Mouse (Mus musculus): ENCODE data around the gene Zswim3. TPM values are rescaled to one million over a fixed set of nuclear protein-coding genes. Genes with fewer than 3 reads are reported as not detected.
A peak's percentile ranks its signal among the peaks of the same experiment; 100 is the strongest.

The Zswim3 gene
- polyA plus RNA-seq (2014; fragmentation: Nextera tagmentation; extraction: Ambion mirVana) = 16.4 and 17.0 TPM in 2 replicates

DNA sequence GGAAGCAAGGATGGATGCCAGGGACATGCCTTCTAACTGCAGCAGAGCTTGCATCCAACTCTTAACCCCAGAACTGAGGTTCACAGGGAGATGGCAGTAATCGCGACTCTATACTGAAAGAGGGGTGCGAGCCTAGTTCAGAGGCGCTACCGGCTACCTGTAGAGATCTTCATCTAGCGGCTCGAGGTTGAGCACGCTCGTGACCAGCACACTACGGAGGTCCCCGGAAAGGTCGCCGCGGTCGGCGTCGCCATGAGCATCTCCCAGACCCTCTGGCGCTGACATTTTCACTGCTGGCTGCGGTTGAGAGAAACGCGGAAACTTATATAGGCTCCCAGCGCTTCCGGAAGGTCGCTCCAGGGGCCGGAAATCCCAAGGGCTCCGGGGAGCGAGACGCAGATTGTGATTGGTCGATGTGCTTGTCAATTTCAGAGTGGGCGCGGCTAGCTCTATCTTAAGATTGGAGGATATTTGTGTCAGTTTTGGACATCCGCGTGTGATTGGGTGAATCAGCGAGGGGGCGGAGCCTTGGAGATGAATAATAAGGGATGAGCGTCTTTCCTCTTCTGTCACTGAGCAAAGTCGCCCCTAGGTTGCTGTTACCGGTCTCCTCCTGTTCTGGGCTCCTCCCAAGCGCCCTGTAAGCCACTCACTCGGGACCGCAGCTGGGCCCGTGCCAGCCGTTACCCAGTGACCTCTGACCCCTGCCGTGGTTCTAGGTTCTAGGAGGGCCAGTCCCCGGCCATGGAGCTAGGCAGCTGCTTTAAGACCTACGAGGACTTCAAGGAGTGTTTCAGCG is at the start of gene Zswim3, which contains the start of gene Acot8:
Gene Zswim3 (plus strand): TSS at position 566 of the 799 bp plus-strand sequence.
Gene Acot8 (minus strand): TSS at position 350 of the 799 bp plus-strand sequence.
- Histone ChIP-seq H3K36me3 (replicated peaks; ENCODE audit: control insufficient read depth, insufficient read depth) (peaks cover 31% of the 10 kb centered on the region), H3K27ac (peak within 1 kb of the TSS; percentile 85), H3K9ac (peak within 1 kb of the TSS; percentile 75), H3K4me1 (replicated peaks; ENCODE audit: control insufficient read depth, insufficient read depth, low read length) (peaks cover 21% of the 10 kb centered on the region; the same call in 1 of the 2 replicates), H3K27me3 (ENCODE audit: control insufficient read depth, insufficient read depth, low read length) (no peaks in the 10 kb centered on the region), H3K4me3 (replicated peaks; ENCODE audit: low read length) (peak within 1 kb of the TSS; percentile 67), H3K9me3 (ENCODE audit: control insufficient read depth, low read length) (no peaks in the 10 kb centered on the region), H3K4me2 (replicated peaks) (peak within 1 kb of the TSS; percentile 64)
- DNase-seq (ENCODE audit: low spot score) (peak; percentile 99), ATAC-seq (ENCODE audit: low FRiP score) (peak; percentile 97)
- 0% methylated on average over 47 of the region's 47 CpGs for WGBS

DNA sequence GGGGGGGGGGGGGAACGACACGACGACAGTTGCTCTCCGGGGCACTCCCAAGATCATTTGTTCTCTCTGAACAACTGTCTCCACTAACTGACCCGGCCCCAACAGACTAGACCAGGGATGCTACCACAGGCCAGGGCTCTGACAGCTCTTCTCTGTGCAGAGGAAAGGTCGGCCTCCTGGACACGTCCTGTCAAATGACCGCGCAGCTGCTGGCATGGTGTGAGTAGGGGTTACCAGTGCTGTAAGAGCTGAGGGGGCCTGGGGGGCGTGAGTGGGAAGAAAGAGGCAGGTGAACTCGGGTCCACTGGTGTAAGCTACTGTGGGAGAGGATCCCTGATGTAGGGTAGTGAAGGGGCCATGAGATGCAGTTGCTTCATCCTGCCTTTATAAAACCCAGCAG is 47.1 kb upstream of the Zswim3 start:
- H3K4me1 ChIP-seq (replicated peaks; ENCODE audit: control insufficient read depth, insufficient read depth, low read length) = no peaks in the 10 kb centered on the region
- H3K4me2 ChIP-seq (replicated peaks) = no peak overlapping the region
- no peaks in the 10 kb centered on the region for H3K9me3 ChIP-seq (ENCODE audit: control insufficient read depth, low read length)
- H3K36me3 ChIP-seq (replicated peaks; ENCODE audit: control insufficient read depth, insufficient read depth) = peaks cover 98% of the 10 kb centered on the region
- H3K9ac ChIP-seq = no peak overlapping the region
- no peak overlapping the region for H3K4me3 ChIP-seq (replicated peaks; ENCODE audit: low read length)
- no peak overlapping the region for H3K27ac ChIP-seq
- no peak for ATAC-seq (ENCODE audit: low FRiP score)
- 92% methylated on average over 11 of the region's 11 CpGs for WGBS
- H3K27me3 ChIP-seq (ENCODE audit: control insufficient read depth, insufficient read depth, low read length) = no peaks in the 10 kb centered on the region
- no peak for DNase-seq (ENCODE audit: low spot score)

DNA sequence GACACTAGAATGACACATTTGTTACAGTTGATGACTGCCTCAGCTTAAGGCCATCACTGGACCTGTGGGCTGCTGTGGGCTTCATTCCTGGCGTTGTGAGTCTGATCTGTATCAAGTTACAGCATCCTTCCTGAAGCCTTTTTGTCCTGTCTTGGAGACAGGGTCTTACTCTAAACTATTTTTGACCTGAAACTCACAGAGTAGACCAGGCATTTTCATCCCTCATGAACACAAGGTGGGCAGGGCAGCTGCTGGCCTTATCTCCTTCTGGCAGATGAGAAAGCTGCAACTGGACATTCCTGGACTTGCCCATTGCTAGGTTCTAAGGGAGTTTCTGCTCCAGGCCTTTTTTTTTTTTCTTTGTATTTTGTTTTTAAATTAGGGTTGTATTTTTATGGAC is 46.2 kb upstream of the Zswim3 start:
- no peak overlapping the region for H3K4me3 ChIP-seq (replicated peaks; ENCODE audit: low read length)
- ATAC-seq (ENCODE audit: low FRiP score) = no peak
- H3K27me3 ChIP-seq (ENCODE audit: control insufficient read depth, insufficient read depth, low read length) = no peaks in the 10 kb centered on the region
- no peak overlapping the region for H3K4me2 ChIP-seq (replicated peaks)
- H3K9me3 ChIP-seq (ENCODE audit: control insufficient read depth, low read length) = no peaks in the 10 kb centered on the region
- H3K4me1 ChIP-seq (replicated peaks; ENCODE audit: control insufficient read depth, insufficient read depth, low read length) = no peaks in the 10 kb centered on the region
- WGBS = 96% methylated on average over 1 of the region's 1 CpGs
- peaks cover 98% of the 10 kb centered on the region for H3K36me3 ChIP-seq (replicated peaks; ENCODE audit: control insufficient read depth, insufficient read depth)
- H3K9ac ChIP-seq = no peak overlapping the region
- no peak overlapping the region for H3K27ac ChIP-seq
- no peak for DNase-seq (ENCODE audit: low spot score)

DNA sequence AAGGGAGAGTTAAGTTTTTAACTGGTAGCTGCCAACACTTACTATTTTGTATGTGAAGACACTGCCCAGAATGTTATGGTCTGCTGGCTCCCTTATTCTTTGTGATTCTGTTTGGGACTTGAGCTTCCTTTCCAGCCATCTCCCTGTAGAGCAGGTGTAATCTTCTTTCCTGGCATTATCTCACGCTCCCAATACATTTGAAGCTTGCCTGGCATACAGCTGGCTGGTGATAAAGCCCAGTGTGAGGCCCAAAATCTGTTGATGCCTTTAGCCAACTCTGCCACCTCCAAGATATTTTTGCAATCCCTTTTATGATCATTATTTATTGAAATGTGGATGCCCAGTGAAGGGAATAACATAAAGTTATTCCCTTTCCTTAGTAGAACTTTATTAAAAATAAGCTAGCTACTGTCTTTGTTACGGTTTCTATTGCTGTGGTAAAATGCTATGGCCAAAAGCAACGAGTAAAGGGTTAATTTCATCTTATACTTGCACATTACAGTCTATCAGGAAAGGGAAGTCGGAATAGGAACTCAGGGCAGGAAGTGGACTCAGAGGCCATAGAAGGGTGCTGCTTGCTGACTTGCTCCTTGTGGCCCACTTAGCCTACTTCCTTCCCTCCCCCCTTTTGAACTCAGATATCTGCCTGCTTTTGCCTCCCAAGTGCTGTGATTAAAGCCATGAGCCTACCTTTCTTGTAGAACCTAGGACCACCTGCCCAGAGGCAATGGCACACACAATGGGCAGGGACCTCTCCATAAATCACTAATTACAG is 44.7 kb upstream of the Zswim3 start:
- Histone ChIP-seq H3K9me3 (ENCODE audit: control insufficient read depth, low read length) (no peaks in the 10 kb centered on the region), H3K4me3 (replicated peaks; ENCODE audit: low read length) (no peak overlapping the region), H3K4me2 (replicated peaks) (no peak overlapping the region), H3K27ac (no peak overlapping the region), H3K36me3 (replicated peaks; ENCODE audit: control insufficient read depth, insufficient read depth) (peaks cover 88% of the 10 kb centered on the region), H3K9ac (no peak overlapping the region), H3K27me3 (ENCODE audit: control insufficient read depth, insufficient read depth, low read length) (no peaks in the 10 kb centered on the region), H3K4me1 (replicated peaks; ENCODE audit: control insufficient read depth, insufficient read depth, low read length) (no peaks in the 10 kb centered on the region)
- 89% methylated on average over 4 of the region's 4 CpGs for WGBS
- DNase-seq (ENCODE audit: low spot score) = no peak
- ATAC-seq (ENCODE audit: low FRiP score) = no peak

DNA sequence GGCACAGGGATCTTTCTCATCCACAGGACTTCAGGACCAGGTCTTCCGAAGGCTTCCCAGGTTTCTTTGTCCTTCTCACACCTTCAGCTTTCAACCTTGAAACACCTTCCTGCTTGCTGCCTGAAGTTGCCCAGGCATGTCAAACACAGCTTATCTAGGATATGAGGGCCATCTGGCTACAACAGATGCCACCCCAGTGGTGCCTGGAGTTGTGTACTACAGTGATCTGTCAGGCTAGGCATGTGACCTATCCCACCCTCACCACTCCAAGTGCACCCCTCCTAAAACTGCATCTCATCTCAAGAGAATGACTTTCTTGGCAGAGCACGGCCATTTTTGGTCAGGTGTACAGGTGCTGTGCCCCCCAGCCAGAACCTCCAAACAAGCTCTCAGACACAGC is 43.4 kb upstream of the Zswim3 start:
- ATAC-seq (ENCODE audit: low FRiP score) (no peak), DNase-seq (ENCODE audit: low spot score) (no peak)
- no peaks in the 10 kb centered on the region for H3K9me3 ChIP-seq (ENCODE audit: control insufficient read depth, low read length)
- peaks cover 88% of the 10 kb centered on the region for H3K36me3 ChIP-seq (replicated peaks; ENCODE audit: control insufficient read depth, insufficient read depth)
- 100% methylated on average over 2 of the region's 2 CpGs for WGBS
- H3K27ac ChIP-seq = no peak overlapping the region
- no peaks in the 10 kb centered on the region for H3K4me1 ChIP-seq (replicated peaks; ENCODE audit: control insufficient read depth, insufficient read depth, low read length)
- no peak overlapping the region for H3K4me3 ChIP-seq (replicated peaks; ENCODE audit: low read length)
- H3K9ac ChIP-seq = no peak overlapping the region
- no peaks in the 10 kb centered on the region for H3K27me3 ChIP-seq (ENCODE audit: control insufficient read depth, insufficient read depth, low read length)
- H3K4me2 ChIP-seq (replicated peaks) = no peak overlapping the region

DNA sequence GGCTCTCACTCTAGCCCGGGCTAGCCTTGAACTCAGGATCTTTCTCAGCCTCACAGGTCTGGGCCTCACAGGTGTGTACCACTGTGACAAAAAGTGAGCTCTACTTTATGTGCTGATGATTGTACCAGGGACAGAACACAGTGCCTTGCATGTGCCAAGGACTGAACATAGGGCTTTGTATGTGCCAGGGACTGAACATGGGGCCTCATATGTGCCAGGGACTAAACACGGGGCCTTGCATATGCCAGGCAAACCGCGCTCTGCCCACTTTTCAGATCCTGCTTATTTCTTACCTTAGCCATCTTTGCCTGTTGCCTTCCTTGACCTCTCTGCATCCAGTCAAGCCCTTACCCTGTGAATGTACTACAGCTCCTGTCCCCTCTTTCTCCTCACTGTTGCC is 42.9 kb upstream of the Zswim3 start:
- ATAC-seq (ENCODE audit: low FRiP score) = no peak
- H3K4me2 ChIP-seq (replicated peaks) = no peak overlapping the region
- H3K36me3 ChIP-seq (replicated peaks; ENCODE audit: control insufficient read depth, insufficient read depth) = peaks cover 88% of the 10 kb centered on the region
- no peak overlapping the region for H3K27ac ChIP-seq
- H3K4me3 ChIP-seq (replicated peaks; ENCODE audit: low read length) = no peak overlapping the region
- no peaks in the 10 kb centered on the region for H3K9me3 ChIP-seq (ENCODE audit: control insufficient read depth, low read length)
- H3K9ac ChIP-seq = no peak overlapping the region
- no peaks in the 10 kb centered on the region for H3K4me1 ChIP-seq (replicated peaks; ENCODE audit: control insufficient read depth, insufficient read depth, low read length)
- 96% methylated on average over 4 of the region's 4 CpGs for WGBS
- DNase-seq (ENCODE audit: low spot score) = no peak
- H3K27me3 ChIP-seq (ENCODE audit: control insufficient read depth, insufficient read depth, low read length) = no peaks in the 10 kb centered on the region

DNA sequence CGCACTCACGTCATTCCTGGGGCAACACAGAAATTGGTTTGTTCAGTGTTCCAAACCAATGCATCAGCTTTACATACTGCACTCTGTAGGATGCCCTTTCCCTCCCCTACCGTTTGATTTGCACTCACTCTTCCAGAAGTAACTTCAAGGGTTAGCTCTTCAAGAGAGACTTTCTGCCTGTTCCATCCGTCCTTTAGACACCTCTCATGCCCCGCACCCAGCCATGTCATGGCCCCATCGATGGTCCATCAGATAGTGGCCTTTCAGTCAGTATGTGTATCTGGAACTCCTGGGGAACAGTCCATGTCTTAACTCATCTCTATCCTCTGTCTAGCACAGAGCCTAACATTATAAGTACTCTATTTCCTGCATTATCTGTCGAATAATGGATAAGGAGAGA is 42.3 kb upstream of the Zswim3 start:
- no peak for ATAC-seq (ENCODE audit: low FRiP score)

DNA sequence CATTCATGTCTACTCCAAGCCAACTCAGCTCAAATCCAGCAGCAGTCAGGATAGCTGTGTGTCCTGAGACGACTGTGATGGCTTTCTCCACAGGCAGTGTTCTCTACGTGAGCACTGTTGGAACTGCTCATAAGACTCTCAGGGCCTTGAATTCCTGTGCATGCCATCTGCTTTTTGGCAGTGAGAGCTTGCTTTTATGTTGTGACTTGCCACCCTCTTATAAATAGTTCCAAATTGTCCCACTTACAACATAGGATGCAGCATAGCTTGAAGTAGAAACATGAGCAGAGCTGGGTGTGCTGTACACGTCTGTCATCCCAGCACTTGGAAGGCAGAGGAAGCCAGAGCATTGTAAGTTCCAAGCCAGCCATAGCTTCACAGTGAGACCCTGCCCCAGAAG is 39.1 kb upstream of the Zswim3 start:
- Histone ChIP-seq H3K9me3 (ENCODE audit: control insufficient read depth, low read length) (no peaks in the 10 kb centered on the region), H3K4me2 (replicated peaks) (no peak overlapping the region), H3K4me3 (replicated peaks; ENCODE audit: low read length) (no peak overlapping the region), H3K9ac (no peak overlapping the region), H3K4me1 (replicated peaks; ENCODE audit: control insufficient read depth, insufficient read depth, low read length) (peaks cover 9% of the 10 kb centered on the region), H3K27me3 (ENCODE audit: control insufficient read depth, insufficient read depth, low read length) (no peaks in the 10 kb centered on the region), H3K27ac (no peak overlapping the region), H3K36me3 (replicated peaks; ENCODE audit: control insufficient read depth, insufficient read depth) (peaks cover 65% of the 10 kb centered on the region)
- WGBS = 86% methylated on average over 3 of the region's 3 CpGs
- no peak for ATAC-seq (ENCODE audit: low FRiP score)
- no peak for DNase-seq (ENCODE audit: low spot score)

More for the DNA sequence above, 42.3 kb upstream of the Zswim3 start:
- Histone ChIP-seq H3K4me1 (replicated peaks; ENCODE audit: control insufficient read depth, insufficient read depth, low read length) (no peaks in the 10 kb centered on the region), H3K9ac (no peak overlapping the region), H3K27me3 (ENCODE audit: control insufficient read depth, insufficient read depth, low read length) (no peaks in the 10 kb centered on the region), H3K9me3 (ENCODE audit: control insufficient read depth, low read length) (no peaks in the 10 kb centered on the region), H3K4me2 (replicated peaks) (no peak overlapping the region), H3K27ac (no peak overlapping the region), H3K36me3 (replicated peaks; ENCODE audit: control insufficient read depth, insufficient read depth) (peaks cover 88% of the 10 kb centered on the region), H3K4me3 (replicated peaks; ENCODE audit: low read length) (no peak overlapping the region)
- 89% methylated on average over 7 of the region's 7 CpGs for WGBS
- DNase-seq (ENCODE audit: low spot score) = no peak

DNA sequence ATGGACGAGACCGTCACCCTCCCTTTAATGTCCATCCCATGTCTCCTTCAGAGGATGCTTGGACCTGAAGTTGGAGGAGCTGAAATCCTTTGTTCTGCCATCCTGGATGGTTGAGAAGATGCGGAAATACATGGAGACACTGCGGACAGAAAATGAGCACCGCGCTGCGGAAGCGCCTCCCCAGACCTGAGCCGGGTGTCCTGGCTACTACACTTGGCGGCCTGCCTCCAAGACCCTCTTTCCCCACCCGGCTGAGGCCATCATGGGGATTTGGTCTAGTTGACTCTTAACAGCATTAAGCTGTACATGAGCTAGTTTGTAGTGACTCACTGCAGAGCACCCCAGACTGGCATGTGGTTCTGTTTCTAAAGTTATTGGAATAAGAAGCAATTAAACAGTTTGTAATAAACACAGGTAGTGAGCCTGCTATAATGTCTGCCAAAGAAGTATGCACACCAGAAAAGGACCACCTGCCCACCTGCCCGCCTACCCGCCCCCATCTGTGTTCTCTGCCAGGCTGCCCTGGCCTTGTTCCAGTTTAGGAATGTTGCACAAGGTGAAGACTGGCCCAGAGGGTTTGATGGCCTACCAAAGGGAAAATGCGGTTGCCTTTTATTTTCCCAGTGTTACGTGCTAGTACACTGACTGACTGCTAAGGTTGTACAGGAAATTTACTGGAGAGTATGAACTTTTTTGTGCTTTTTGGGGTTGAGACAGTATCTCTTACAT is 36.9 kb upstream of the Zswim3 start:
- Histone ChIP-seq H3K36me3 (replicated peaks; ENCODE audit: control insufficient read depth, insufficient read depth) (peaks cover 43% of the 10 kb centered on the region), H3K4me3 (replicated peaks; ENCODE audit: low read length) (no peak overlapping the region), H3K4me2 (replicated peaks) (no peak overlapping the region), H3K4me1 (replicated peaks; ENCODE audit: control insufficient read depth, insufficient read depth, low read length) (peaks cover 9% of the 10 kb centered on the region), H3K9me3 (ENCODE audit: control insufficient read depth, low read length) (no peaks in the 10 kb centered on the region), H3K27me3 (ENCODE audit: control insufficient read depth, insufficient read depth, low read length) (no peaks in the 10 kb centered on the region), H3K9ac (no peak overlapping the region), H3K27ac (no peak overlapping the region)
- 95% methylated on average over 15 of the region's 15 CpGs for WGBS
- ATAC-seq (ENCODE audit: low FRiP score) = no peak
- no peak for DNase-seq (ENCODE audit: low spot score)
